Mouse (Mus musculus) gastrocnemius, postnatal 4 days (tissue): ENCODE measurements around the gene Gm49342. TPM values are rescaled to one million over a fixed set of nuclear protein-coding genes. Genes with fewer than 3 reads are reported as not detected.
A peak's percentile ranks its signal among the peaks of the same experiment; 100 is the strongest.
"Not testable (repeated sequence)": the region's sequence is repeated elsewhere in the genome, so short reads cannot be mapped to it uniquely, and the experiment has no call there.

Experiments
- DNase-seq, 2 experiments: peaks; one replicate each; pipeline ENCODE4 v3.0.0; 2021 to 2022; ENCODE audit warnings: low spot score in 2 of 2, mixed read lengths in 2 of 2
- total RNA-seq, 2 experiments: library from RNA; stranded (reverse); gene quantifications; 2 replicates each; pipeline ENCODE4 v1.2.3; 2021

The Gm49342 gene
- total RNA-seq, 2 experiments from 2014 or later, result 7.9 to 8.5 TPM

DNA sequence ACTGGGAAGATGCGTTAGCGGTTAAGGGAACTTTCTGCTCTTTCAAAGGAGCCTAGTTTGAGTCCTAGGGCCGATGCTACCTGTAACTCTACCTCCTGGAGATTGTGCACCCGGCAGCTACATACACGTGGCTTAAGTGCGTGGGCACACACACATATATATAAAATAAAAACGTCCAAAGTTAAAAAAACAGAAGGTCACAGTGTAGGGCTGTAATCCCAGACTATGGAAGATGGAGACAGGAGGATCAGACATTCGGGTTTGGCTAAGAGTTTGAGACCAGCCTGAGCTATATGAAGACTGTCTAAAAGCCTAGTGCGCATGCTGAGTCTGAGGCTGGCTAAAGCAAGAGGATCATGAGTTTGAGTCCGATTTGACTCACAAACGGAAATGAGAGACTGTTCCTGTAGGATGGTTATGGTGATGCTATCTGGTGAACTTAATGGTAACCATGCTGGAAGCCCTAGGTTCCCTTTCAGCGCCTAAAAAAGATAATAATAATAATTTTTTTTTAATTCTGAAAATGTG is 12.8 kb upstream of the Gm49342 start:
- no peak for DNase-seq

DNA sequence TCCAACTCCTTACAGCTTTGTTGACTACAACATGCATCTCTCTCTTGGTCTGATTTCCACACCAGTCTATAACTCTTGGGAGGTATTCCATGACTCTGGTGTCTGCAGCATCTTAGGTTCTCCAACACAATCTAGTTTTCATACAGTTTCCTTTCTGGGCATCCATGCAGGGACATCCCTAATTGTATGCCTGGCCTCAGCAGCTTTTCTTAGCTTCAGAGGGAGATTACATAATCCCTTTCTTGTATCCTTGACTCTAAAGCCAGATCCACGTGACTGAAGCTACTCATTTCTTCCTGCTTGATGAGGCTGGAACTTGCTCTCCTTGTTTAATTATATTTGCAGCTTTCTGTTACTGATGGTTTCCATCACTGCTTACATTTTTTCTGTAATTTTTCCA is 7.7 kb upstream of the Gm49342 start:
- DNase-seq, result no peak

DNA sequence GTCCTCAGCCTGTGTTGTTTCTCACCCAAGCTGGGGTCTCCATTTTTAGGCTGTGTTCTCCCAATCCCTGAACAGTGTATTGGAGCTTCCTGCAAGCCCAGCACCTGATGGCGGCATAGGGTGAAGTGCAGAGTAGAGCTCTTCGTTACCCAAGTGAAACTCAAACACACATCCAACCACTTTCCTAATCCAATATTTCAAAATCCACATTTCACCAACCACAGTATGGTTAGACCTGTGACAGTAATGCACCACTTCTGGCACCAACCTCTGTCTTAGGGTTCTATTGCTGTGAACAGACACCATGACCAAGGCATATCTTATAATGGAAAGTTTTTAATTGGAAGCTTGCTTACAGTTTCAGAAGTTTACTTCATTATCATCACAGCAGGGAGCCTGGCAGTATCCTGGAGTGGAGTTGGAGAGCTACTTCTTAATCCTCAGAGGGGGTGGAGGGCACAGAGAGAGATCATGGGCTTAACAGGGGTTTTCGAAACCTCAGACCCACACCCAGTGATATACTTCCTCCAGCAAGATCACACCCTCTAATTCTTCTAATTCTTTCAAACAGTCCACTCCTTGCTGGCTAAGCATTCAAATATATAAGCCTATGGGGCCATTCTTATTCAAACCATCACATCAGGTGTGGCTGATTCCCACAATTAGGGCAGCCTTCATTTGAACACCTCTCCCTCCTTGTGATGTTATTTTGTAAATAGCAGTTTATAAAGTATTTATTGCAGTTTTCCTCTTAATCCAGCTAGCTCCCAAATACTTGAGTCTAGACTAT is 6.0 kb upstream of the Gm49342 start:
- DNase-seq, result no peak

DNA sequence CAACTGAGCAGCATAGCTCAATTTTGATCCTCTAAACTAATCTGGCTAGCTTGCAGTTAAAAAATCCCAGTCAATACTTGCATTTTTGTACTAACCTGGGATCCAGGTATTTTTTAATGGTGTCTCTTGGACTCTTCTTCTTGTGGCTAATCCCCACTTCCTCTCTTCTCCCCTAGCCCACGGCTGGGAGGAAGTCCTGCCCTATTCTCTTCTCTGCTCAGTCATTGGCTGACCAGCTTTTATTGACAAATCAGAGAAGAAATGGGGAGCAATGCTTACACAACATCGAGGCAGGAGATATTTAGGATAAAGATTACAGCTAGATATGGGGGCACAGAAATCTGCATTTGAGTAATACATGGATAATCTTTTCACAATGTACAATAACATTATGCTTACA is 5.4 kb upstream of the Gm49342 start:
- DNase-seq, result no peak

DNA sequence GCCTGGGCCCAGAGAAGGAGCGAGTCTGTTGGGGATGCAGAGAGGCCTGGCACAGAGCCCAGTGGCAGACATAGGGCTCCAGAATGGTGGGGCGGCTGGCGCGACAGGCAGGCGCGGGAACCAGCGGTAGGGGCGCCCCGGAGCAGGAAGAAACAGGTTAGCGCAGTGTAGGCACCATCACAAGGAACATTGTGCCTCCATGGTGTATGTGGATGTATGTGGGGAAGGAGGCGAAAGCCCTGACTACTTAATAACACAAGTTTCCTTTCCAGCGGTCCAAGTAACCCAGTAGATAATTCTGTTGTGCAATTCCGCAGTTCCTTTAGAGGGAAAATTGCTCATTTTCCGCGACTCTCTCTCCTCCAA is 334 bp downstream of the Gm49342 start:
- not testable (repeated sequence) for DNase-seq

DNA sequence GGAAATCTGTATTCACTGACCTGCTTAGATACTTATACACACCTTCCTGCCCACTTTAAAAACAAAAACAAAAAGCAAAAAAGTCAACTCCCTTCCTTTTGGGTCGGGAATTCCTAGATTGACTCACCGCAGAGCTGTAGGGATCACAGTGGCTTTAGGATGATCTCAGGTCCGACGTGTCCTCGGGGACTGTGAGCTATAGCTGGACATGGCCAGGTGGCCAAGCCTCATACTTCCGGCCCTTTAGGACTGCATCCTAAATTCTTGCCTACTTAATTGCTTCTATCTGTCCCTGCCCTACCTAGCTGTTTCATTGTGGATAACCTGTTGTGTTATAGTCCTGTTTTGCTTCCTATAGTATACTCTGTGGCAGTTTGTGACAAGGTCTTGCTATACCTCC is 764 bp downstream of the Gm49342 start:
- DNase-seq, result not testable (repeated sequence)

DNA sequence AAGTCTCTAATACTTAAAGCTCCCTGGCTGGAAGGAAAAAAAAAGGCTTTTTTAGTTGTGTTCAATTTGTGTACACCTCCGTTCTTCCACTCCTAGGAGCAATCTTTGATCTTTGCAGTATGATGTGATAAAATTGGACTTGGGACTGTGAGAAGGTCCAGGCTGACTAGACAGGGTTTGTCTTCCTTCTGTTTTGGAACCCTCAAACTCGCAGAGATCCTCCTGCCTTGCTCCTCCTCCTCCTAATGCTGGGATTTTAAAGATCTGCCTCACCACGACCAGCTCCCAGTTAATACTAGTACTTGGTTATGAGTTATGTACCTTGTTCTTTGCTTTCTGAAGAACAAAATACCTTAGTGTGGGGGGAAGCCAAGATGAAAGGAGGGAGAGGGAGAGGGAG is 1.2 kb downstream of the Gm49342 start:
- not testable (repeated sequence) for DNase-seq

DNA sequence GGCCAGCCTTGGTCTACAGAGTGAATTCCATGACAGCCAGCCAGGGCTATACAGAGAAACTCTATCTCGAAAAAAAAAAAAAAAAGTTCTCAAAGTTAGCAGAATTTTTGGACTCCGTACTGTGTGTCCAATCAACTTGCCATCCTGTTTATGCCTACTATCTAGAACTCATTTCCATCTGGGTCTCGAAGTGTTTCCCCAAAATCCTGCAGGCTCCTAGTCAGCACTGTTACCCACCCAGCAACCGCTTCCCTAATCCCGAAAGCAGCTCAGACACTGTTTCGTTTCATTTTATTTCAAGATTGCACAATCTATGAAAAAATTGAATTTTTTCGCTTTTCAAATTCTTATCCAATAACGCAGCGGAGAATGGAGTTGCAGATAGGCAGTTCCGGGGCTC is 11.2 kb downstream of the Gm49342 start:
- no peak for DNase-seq

DNA sequence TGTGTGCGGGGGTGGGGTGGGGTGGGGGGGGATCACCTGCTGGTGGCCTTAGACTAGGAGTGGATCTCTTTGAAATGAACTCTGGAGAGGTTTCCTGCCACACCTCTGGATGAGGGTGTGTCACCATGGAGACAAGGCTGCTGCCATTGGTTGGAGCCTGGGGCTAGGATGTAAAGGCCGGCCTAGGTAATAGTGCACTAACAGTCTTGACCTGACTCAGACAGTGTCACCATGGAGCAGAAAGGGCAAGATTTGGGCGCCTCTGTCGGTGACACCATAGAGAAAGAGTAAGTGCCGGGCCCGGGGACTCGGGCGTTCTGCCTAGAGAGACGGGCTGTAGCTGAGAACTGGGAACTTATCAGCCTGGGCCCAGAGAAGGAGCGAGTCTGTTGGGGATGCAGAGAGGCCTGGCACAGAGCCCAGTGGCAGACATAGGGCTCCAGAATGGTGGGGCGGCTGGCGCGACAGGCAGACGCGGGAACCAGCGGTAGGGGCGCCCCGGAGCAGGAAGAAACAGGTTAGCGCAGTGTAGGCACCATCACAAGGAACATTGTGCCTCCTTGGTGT is 11.7 kb downstream of the Gm49342 start, which contains the start of gene Pnp2:
Pnp2 (plus strand) TSS at position 51 of the 567 bp plus-strand sequence.
- peak in 1 of 2 experiments; percentile 40 for DNase-seq

DNA sequence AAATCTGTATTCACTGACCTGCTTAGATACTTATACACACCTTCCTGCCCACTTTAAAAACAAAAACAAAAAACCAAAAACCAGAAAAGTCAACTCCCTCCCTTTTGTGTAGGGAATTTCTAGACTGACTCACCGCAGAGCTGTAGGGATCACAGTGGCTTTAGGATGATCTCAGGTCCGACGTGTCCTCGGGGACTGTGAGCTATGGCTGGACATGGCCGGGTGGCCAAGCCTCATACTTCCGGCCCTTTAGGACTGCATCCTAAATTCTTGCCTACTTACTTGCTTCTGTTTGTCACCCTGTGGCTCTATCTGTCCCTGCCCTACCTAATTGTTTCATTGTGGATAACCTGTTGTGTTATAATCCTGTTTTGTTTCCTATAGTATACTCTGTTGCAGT is 12.4 kb downstream of the Gm49342 start:
- not testable (repeated sequence) for DNase-seq

DNA sequence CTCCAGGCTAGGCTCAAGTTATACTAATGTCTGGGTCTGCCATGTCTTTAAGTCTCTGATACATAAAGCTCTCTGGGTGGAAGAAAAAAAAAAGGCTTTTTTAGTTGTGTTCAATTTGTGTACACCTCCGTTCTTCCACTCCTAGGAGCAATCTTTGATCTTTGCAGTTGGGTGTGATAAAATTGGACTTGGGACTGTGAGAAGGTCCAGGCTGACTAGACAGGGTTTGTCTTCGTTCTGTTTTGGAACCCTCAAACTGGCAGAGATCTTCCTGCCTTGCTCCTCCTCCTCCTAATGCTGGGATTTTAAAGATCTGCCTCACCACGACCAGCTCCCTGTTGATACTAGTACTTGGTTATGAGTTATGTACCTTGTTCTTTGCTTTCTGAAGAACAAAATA is 12.8 kb downstream of the Gm49342 start:
- DNase-seq, result not testable (repeated sequence)

DNA sequence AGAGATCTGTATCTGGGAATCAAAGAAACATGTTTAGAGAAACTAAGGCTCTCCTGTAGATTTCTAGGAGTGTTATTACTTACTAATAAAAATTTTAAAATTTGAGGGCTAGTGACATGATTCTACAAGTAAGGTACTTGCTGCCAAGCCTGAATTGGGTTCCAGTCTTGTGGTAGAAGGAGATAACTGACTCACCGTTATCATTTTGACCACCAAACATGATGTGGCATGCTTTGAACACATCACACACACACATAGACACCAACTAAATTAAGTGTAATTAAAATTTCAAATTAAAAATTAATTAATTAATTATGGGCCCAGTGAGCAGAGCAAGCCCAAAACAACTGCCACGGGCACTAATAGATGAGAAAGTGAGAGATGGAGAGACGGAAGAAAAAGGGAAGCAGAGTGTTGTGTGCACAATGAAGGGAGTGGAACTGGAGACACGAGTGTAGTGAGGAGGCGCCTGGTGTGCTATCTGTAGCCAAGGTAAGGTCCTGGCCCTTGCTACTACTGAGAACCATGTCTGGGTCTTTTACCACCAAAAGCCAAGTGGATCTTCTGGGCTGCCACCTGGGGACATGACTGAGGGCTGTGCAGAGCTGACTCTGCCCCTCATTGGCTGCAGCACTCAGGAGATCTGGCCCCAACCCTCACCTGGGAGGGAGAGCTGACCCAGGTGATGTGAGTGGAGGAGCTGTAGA is 14.1 kb downstream of the Gm49342 start:
- DNase-seq, result not testable (repeated sequence)

DNA sequence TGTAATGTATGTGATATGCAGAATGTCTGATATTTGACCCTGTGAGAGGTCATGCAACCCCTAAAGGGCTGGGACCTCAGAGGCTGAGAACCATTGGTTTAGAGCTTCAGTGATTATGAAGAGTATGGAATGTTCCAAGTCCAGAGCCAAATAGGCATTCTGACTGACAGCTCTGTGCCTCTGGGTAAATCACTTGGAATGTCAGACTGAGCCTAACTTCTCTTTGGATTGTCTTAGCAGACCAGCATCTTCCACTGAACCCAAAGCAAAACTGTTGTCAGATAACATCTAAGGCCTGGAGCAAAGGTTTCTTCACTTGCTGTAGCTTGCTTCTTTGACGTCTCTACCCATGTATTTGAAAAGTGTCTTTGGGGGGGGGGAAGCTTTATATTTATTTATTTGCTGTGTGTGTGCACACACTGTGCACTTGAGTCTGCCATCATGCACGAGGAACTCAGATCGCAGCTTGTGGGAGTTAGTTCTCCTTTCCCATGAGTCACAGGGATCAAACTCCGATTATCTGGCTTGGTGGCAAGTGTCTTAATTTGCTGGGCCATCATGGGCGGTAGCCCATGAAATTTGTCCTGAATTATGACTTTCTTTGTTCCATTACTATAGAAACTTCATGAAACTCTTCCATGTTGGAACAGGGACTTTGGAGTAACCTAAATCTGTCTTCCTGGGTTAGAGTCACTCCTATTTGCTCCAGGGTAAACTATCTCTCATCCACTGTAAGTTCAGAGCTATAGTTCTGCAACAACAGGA is 24.1 kb downstream of the Gm49342 start:
- no peak for DNase-seq

DNA sequence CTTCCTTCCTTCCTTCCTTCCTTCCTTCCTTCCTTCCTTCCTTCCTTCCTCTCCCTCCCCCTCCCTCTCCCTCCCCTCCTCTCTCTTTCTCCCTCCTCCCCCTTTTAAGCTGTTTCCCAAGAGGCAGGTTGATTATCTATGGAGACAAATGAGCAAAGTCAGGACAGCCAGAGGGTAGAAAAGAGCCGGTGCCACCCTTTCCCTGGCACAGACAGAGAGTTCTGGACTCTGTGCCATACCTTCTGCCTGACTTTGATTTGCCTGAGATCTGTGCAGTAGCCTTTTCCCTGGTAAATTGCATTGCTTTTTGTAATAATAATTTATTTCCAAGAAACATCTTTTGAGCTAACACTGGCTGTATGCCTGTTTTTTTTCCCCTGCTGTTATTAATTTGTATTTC is 24.7 kb downstream of the Gm49342 start:
- no peak for DNase-seq

DNA sequence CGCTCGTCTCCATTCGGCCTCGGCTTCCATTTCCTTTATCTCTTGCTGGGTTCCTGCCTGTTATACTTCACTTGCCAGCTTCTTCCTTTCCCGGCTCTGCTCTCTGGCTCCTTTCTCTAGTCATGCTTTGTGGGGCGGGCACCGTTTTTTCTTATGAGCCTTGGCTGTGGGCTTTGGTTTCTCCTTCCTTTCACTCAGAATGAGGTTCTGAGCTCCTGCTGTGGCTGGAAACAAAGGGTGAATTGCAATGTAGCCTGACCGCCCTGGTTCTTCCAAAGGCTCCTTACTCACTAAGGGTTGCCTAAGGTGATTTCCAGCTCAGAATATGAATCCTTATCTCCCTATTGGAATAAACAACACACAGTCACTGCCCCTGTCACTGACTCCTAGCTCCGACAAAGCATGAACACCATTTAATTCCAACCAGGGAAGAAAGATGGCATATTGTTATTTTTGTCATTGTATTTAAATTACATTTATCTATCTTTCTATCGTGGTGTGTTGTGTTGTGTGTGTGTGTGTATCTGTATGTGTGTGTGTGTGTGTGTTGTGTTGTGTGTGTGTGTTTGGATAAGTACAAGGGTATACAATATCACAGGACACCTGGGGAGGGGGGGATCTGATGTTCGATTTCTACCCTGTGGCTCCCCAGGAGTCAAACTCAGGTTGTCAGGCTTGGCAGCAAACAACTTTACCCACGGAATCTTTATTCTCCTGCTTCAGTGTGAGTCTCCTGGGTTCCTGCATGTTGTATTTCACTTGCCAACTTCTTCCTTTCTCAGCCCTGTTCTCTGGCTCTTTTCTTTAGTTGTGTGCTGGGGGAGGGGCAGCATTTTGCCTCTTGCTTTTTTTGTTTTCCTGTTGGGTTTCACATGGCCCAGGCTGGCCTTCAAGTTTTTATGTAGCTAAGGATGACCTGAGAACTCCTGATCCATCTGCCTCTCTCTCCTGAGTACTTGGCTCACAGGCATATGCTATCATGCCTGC is 25.5 kb downstream of the Gm49342 start:
- no peak for DNase-seq

DNA sequence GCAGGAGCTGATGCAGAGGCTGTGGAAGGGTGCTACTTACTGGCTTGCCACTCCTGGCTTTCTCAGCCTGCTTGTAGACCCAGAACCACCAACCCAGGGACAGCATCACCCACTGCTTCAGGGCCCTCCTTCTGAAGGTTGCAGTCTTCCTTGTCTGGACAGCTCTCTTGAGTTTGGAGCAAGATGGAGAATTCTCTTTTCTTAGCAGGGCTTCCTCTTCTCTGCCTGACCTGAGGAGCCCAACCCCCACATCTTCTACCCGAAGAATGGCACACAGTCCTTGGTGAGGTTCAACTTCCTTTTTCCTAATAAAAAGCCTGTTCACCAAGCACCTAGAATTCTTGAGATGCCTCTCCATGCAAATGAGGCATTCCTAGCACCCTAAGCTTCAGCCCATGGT is 26.5 kb downstream of the Gm49342 start:
- DNase-seq, result no peak

DNA sequence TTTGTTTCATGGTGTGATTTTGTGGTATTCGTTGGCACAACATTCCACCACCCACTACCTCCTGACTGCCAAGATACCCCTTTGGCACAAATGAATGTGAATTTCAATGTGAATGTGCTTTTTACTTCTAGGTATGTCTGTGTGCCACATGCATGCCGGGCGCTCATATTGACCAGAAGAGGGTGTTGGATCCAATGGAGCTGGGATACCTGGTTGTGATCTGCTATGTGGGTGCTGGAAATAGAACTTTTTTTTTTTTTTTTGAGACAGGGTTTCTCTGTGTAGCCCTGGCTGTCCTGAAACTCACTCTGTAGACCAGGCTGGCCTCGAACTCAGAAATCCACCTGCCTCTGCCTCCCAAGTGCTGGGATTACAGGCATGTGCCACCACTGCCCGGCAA is 28.7 kb downstream of the Gm49342 start:
- DNase-seq, result not testable (repeated sequence)

DNA sequence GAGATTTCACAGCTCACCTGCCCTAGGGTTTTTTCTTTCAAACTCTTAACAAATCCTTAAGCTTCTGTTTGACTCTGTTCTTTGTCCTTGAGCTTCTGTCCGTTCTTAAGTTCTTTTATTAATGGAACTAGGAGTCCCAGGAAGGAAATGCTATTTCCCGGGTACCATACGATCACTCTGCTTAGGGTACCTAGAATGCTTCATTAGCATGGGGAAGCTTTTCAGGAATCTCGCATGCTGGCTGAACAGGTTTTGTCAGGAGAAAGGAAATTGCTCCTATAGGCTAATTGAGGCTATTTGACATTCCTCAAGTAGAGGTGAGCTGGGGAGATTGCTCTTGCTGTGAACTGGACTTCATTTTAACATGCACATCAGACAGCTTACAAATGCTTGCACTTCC is 29.4 kb downstream of the Gm49342 start:
- DNase-seq, result no peak

DNA sequence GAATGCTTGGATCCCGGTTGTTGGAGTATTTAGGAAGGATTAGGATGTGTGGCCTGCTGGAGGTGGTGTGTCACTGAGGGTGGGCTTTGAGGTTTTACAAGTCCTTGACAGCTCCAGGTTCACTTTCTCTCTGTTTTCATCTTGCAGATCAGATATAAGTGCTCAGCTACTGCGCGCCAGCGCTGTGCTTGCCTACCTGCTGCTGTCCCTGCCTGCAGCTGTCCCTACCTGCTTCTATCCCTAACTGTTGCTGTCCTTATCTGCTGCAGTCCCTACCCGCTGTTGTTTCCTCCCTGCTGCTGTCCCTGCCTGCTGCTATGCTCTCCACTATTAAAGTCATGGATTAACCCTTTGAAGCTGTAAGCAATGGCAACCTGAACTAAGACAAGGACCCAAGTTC is 30.7 kb downstream of the Gm49342 start:
- DNase-seq, result no peak

DNA sequence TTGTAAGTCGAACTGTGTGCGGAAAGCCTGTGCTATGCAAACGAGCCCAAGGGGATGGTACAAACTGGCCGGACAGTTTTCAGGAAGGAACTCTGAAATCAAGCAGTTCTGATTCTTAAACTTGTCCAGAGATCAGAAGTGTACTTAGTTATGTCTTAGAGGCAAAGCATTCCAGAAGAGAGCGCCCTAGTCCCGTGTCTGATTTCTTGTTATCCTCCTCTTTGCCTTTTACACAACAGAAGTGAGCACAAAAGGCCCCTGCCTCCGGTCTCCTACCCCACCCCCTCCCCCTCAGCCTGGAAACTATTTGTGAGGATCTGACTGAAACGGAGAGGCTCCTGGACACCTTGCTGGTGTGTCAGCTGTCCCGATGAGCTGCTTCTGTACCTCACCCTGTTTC is 32.4 kb downstream of the Gm49342 start:
- no peak for DNase-seq
